Mouse (Mus musculus) intestine, embryonic 16.5 days (tissue): ENCODE measurements around the gene Cpa5. TPM values are rescaled to one million over a fixed set of nuclear protein-coding genes. Genes with fewer than 3 reads are reported as not detected.

Source experiments
- ATAC-seq: fragments of 200-750 bp; cut with Nextera tagmentation; 2 replicates; pipeline ENCODE4 v1.8.0; 2017; ENCODE audit warnings: moderate TSS enrichment, moderate library complexity
- H3K27ac ChIP-seq: fragments of 300-500 bp; sonication (generic); 2 replicates; pipeline ENCODE4 v1.5.1; 2014; ENCODE audit warnings: mild to moderate bottlenecking, low read length
- H3K27me3 ChIP-seq: fragments of 300-500 bp; sonication (generic); replicated peaks from 2 replicates; pipeline ENCODE4 v1.6.1; 2014; ENCODE audit warnings: low read length, control low read depth, mixed read lengths; ENCODE audit not compliant: control insufficient read depth, insufficient read depth
- H3K36me3 ChIP-seq: fragments of 300-500 bp; sonication (generic); 2 replicates; pipeline ENCODE4 v1.6.1; 2014; ENCODE audit warnings: low read length, control low read depth; ENCODE audit not compliant: control insufficient read depth, insufficient read depth
- H3K4me1 ChIP-seq: fragments of 300-500 bp; sonication (generic); 2 replicates; pipeline ENCODE4 v1.6.1; 2014; ENCODE audit warnings: low read length, control low read depth, mixed read lengths; ENCODE audit not compliant: control insufficient read depth, insufficient read depth
- H3K4me2 ChIP-seq: fragments of 300-500 bp; sonication (generic); 2 replicates; pipeline ENCODE4 v1.6.1; 2014; ENCODE audit warnings: low read depth, low read length, control low read depth
- H3K4me3 ChIP-seq: fragments of 300-500 bp; sonication (generic); 2 replicates; pipeline ENCODE4 v1.5.1; 2014; ENCODE audit warnings: mild to moderate bottlenecking, low read length
- H3K9ac ChIP-seq: fragments of 300-500 bp; sonication (generic); 2 replicates; pipeline ENCODE4 v1.6.1; 2014; ENCODE audit warnings: low read depth, low read length
- H3K9me3 ChIP-seq: fragments of 300-500 bp; sonication (generic); 2 replicates; pipeline ENCODE4 v1.6.1; 2016; ENCODE audit warnings: low read length, control low read depth; ENCODE audit not compliant: control insufficient read depth
- WGBS: fragments of 180-500 bp; shearing (Covaris S2); extraction: QIAGEN DNeasy Blood & Tissue Kit; methylation state at CpG from one replicate; pipeline ENCODE4 v1.1.7; 2014; 5-methylcytosine and 5-hydroxymethylcytosine counted together
- polyA plus RNA-seq: library from polyadenylated mRNA; unstranded; fragments of >200 nt; fragmentation: Nextera tagmentation; extraction: Ambion mirVana; gene quantifications from 2 replicates; pipeline ENCODE4 v1.2.1, GENCODE M21; 2015

Gene Cpa5
- polyA plus RNA-seq, 1 experiment from 2014 or later: not detected

- Histone ChIP-seq H3K4me3 (no peak overlapping the region), H3K4me1 (peaks cover 23% of the 10 kb centered on the region), H3K9me3 (no peaks in the 10 kb centered on the region), H3K27me3 (no peaks in the 10 kb centered on the region), H3K27ac (peak overlapping the region; percentile 81), H3K9ac (no peak overlapping the region), H3K4me2 (no peak overlapping the region), H3K36me3 (no peaks in the 10 kb centered on the region)
- ATAC-seq: no peak
- WGBS: 49% methylated on average over 9 of the region's 9 CpGs
These were observed 41.8 kb downstream of the Cpa5 start for GRCm38 (mm10) chr6:30652425-30653188.

- no peak for ATAC-seq
- H3K27ac ChIP-seq: peak overlapping the region; percentile 81
- no peak overlapping the region for H3K4me3 ChIP-seq
- H3K4me1 ChIP-seq: peaks cover 23% of the 10 kb centered on the region
- 0 out of 2 replicates have a peak, but pooled peaks cover 2% of the 10 kb centered on the region for H3K36me3 ChIP-seq
- H3K9ac ChIP-seq: no peak overlapping the region
- 50% methylated on average over 6 of the region's 6 CpGs for WGBS
- no peak overlapping the region for H3K4me2 ChIP-seq
- no peaks in the 10 kb centered on the region for H3K27me3 ChIP-seq
- no peaks in the 10 kb centered on the region for H3K9me3 ChIP-seq
These were observed 42.7 kb downstream of the Cpa5 start for GRCm38 (mm10) chr6:30653518-30653917.

GRCm38 (mm10) chr6:30654402-30654859 is 43.6 kb downstream of the Cpa5 start:
- peaks cover 23% of the 10 kb centered on the region for H3K4me1 ChIP-seq
- no peak overlapping the region for H3K4me3 ChIP-seq
- H3K27me3 ChIP-seq: no peaks in the 10 kb centered on the region
- H3K36me3 ChIP-seq: 0 out of 2 replicates have a peak, but pooled peaks cover 2% of the 10 kb centered on the region
- peak overlapping the region; percentile 81 for H3K27ac ChIP-seq
- no peak for ATAC-seq
- H3K9ac ChIP-seq: no peak overlapping the region
- 42% methylated on average over 6 of the region's 6 CpGs for WGBS
- H3K4me2 ChIP-seq: no peak overlapping the region
- H3K9me3 ChIP-seq: no peaks in the 10 kb centered on the region

GRCm38 (mm10) chr6:30654932-30655331 is 44.1 kb downstream of the Cpa5 start:
- WGBS: 68% methylated on average over 3 of the region's 3 CpGs
- ATAC-seq: no peak
- H3K27ac ChIP-seq: peak overlapping the region; percentile 81

GRCm38 (mm10) chr6:30657279-30657678 is 46.5 kb downstream of the Cpa5 start:
- H3K4me2 ChIP-seq: no peak overlapping the region
- peaks cover 23% of the 10 kb centered on the region for H3K4me1 ChIP-seq
- 0 out of 2 replicates have a peak overlapping the region, but pooled peaks have one; percentile 28 for H3K27ac ChIP-seq
- H3K27me3 ChIP-seq: no peaks in the 10 kb centered on the region
- no peak overlapping the region for H3K9ac ChIP-seq
- H3K4me3 ChIP-seq: no peak overlapping the region
- no peaks in the 10 kb centered on the region for H3K9me3 ChIP-seq
- H3K36me3 ChIP-seq: 0 out of 2 replicates have a peak, but pooled peaks cover 2% of the 10 kb centered on the region
- 91% methylated on average over 12 of the region's 12 CpGs for WGBS
- no peak for ATAC-seq

More at GRCm38 (mm10) chr6:30654932-30655331, 44.1 kb downstream of the Cpa5 start:
- Histone ChIP-seq H3K9ac (no peak overlapping the region), H3K4me2 (no peak overlapping the region), H3K4me3 (no peak overlapping the region), H3K9me3 (no peaks in the 10 kb centered on the region), H3K4me1 (peaks cover 23% of the 10 kb centered on the region), H3K27me3 (no peaks in the 10 kb centered on the region), H3K36me3 (0 out of 2 replicates have a peak, but pooled peaks cover 2% of the 10 kb centered on the region)

- H3K4me2 ChIP-seq: no peak overlapping the region
- H3K4me1 ChIP-seq: peaks cover 17% of the 10 kb centered on the region
- H3K27me3 ChIP-seq: no peaks in the 10 kb centered on the region
- no peak for ATAC-seq
- no peaks in the 10 kb centered on the region for H3K9me3 ChIP-seq
- 69% methylated on average over 9 of the region's 9 CpGs for WGBS
- H3K4me3 ChIP-seq: no peak overlapping the region
- H3K36me3 ChIP-seq: 0 out of 2 replicates have a peak, but pooled peaks cover 2% of the 10 kb centered on the region
- H3K27ac ChIP-seq: no peak overlapping the region
- no peak overlapping the region for H3K9ac ChIP-seq
These were observed 47.8 kb downstream of the Cpa5 start for GRCm38 (mm10) chr6:30658619-30659018.

- H3K36me3 ChIP-seq: no peaks in the 10 kb centered on the region
- no peak overlapping the region; the same call in 1 of the 2 replicates for H3K27ac ChIP-seq
- H3K27me3 ChIP-seq: no peaks in the 10 kb centered on the region
- H3K9ac ChIP-seq: no peak overlapping the region
- WGBS: 61% methylated on average over 6 of the region's 6 CpGs
- no peak overlapping the region for H3K4me3 ChIP-seq
- H3K4me2 ChIP-seq: no peak overlapping the region
- H3K9me3 ChIP-seq: no peaks in the 10 kb centered on the region
- no peak for ATAC-seq
- peaks cover 5% of the 10 kb centered on the region; the same call in 1 of the 2 replicates for H3K4me1 ChIP-seq
These were observed 54.0 kb downstream of the Cpa5 start for GRCm38 (mm10) chr6:30664776-30665175.

GRCm38 (mm10) chr6:30665296-30665695 is 54.5 kb downstream of the Cpa5 start:
- Histone ChIP-seq H3K4me1 (peaks cover 5% of the 10 kb centered on the region; the same call in 1 of the 2 replicates), H3K9ac (no peak overlapping the region), H3K36me3 (no peaks in the 10 kb centered on the region), H3K4me2 (no peak overlapping the region), H3K27ac (peak overlapping the region; percentile 54; the same call in 1 of the 2 replicates), H3K27me3 (no peaks in the 10 kb centered on the region), H3K9me3 (no peaks in the 10 kb centered on the region), H3K4me3 (no peak overlapping the region)
- WGBS: 21% methylated on average over 4 of the region's 4 CpGs
- no peak for ATAC-seq

GRCm38 (mm10) chr6:30666043-30666442 is 55.2 kb downstream of the Cpa5 start:
- Histone ChIP-seq H3K9me3 (no peaks in the 10 kb centered on the region), H3K27me3 (no peaks in the 10 kb centered on the region), H3K4me2 (no peak overlapping the region), H3K27ac (no peak overlapping the region), H3K9ac (no peak overlapping the region), H3K36me3 (no peaks in the 10 kb centered on the region), H3K4me1 (peaks cover 5% of the 10 kb centered on the region; the same call in 1 of the 2 replicates), H3K4me3 (no peak overlapping the region)
- no peak for ATAC-seq
- 56% methylated on average over 6 of the region's 6 CpGs for WGBS
